Mouse (Mus musculus): ENCODE measurements around the gene Bicd2.

GRCm38 (mm10) chr13:49333250-49333649 lies 8.1 kb upstream of the Bicd2 start:
- TF ChIP-seq CTCF (conservative IDR thresholded peaks at IDR 0.05; ENCODE audit: low read length) (no peak), POU5F1 (IDR thresholded peaks at IDR 0.05; ENCODE audit: borderline replicate concordance, low read length) (no peak), NANOG (IDR thresholded peaks at IDR 0.05; ENCODE audit: borderline replicate concordance, low read length) (no peak)
